Mouse (Mus musculus): ENCODE measurements around the gene Sertad3.

Sertad3 gene

DNA sequence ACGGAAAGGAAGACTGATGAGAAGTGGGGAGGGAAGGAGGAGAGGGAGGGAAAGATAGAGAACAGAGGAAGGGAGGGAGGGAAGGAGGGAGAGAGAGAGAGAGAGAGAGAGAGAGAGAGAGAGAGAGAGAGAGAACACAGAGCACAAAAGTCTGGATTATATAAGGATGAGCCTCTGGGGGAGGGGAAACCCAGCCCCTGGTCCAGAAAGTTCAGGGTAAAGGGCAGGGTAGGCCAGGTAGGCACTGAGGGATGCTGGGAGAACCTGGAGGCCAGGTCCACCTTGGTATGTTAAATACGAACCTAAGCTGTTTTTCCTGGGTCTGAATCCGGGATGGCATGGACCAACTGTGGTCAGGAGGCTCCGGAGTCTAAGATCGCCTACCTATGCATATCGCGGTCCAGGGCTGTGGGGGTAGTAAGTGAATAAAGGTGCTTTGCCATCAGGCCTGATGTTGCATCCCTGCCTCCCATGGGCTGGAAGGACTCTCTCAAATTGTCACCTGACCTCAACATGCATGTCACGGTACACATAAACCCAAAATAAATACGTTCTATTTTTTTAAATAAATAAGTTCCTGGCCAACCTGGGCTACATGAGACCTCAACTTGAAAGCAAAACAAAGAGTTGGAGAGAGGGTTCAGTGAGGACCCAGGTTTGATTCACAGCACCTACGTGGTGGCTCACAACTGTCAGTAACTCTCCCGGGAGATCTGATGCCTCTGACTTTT, 2.0 kb upstream of the Sertad3 start:
- DNase-seq: no peak

DNA sequence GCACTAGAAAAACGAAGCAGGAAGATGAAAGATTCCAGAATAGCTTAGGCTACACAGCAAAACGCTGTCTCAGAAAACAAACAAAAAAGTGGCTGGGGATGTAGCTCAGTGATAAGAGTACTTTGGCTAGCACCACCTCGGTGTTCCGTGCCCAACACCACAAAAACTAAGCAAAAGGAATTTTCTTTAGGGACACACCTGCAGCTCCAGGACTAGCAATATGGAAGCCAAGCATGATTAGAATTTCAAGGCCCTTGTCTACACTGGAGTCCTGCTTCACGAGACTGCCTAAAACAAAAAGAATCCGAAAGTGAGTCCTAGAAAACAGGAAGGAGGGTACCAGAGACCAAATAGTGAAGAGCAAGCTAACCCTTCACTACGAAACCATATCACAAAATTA, 972 bp upstream of the Sertad3 start:
- no peak for DNase-seq

- DNase-seq: no peak
These were observed 394 bp downstream of the Sertad3 start for GRCm38 (mm10) chr7:27473835-27474489.

DNA sequence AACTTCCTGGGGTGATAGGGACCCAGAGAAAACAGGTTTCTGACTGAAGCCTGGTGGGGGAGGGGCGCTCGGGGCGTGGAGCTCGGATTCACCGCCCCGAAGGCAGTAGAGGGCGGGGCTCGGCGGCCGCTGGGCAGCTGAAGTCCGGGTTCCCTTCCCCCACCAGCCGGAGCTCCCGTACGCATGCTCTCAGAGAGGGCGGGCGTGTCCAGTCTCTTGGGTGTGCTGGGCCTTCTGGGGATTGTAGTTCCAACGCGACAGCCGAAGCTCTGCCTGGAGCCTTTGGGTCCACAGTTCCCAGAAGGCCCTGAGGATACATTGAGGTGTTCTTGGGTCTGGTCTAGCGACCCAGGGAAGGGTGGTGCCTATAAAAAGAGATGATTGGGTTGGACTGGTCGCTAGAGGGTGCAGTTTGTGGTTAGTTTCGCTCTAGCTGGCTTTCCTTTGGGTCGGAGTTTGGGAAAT, 954 bp downstream of the Sertad3 start:
- DNase-seq: peak; percentile 99

DNA sequence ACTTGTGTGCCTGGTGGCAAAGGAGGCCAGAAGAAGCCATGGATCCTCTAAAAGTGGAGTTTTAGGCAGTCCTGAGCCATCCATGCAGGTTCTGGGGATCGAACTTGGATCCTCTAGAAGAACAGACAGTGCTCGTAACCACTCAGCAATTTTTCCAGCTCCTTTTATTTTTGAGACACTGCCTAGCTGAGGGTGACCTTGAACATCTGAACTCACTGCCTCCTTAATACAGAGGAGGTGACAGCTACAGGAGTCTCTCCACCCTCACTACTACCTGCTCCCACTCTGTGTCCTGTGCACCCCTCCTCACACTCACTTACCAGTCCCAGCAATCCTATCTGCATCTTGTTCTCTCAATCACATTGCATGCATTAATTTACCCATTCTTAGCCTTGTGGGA, 2.0 kb downstream of the Sertad3 start:
- no peak for DNase-seq

- no peak for DNase-seq
These were observed 2.6 kb downstream of the Sertad3 start for GRCm38 (mm10) chr7:27476098-27476635.

- no peak for DNase-seq
These were observed 5.0 kb downstream of the Sertad3 start for GRCm38 (mm10) chr7:27478561-27478960.

GRCm38 (mm10) chr7:27479750-27480149, 6.2 kb downstream of the Sertad3 start:
- DNase-seq: no peak

GRCm38 (mm10) chr7:27480506-27480905, 6.9 kb downstream of the Sertad3 start:
- no peak for DNase-seq

- DNase-seq: no peak
These were observed 7.5 kb downstream of the Sertad3 start for GRCm38 (mm10) chr7:27480927-27481626.

DNA sequence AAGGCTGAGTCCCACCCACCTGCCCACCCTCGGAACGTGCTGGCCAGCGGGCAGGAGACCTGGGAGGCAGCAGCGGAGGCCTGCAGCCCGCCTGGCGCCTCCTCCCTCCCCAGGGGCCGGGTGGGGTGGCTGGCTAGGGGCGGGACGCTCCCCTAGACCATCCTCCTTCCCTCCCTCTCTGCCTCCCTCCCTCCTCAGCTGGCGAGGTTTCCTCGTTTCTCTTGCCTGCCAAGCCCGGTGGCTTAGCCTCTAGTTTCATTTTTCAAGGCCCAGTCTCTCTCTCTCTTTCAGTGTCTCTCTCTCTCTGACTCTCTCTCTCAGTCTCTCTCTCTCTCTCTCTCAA, 8.0 kb downstream of the Sertad3 start:
- peak; percentile 82 for DNase-seq

DNA sequence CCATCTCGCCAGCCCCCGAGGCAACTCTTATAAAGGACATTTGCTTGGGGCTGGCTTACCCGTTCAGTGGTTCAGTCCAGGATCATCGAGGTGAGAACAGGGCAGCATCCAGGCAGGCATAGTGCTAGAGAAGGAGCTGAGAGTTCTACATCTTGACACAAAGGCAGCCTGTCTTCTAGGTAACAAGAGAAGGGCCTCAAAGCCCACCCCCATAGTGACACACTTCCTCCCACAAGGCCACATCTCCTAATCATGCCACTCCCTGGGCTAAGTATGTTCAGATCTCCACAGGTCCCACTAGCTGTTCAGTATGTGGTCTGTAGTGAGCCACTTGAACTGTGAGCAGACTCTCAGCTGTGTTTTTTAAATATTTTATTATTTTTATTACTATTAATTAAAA, 10.3 kb downstream of the Sertad3 start:
- no peak for DNase-seq

DNA sequence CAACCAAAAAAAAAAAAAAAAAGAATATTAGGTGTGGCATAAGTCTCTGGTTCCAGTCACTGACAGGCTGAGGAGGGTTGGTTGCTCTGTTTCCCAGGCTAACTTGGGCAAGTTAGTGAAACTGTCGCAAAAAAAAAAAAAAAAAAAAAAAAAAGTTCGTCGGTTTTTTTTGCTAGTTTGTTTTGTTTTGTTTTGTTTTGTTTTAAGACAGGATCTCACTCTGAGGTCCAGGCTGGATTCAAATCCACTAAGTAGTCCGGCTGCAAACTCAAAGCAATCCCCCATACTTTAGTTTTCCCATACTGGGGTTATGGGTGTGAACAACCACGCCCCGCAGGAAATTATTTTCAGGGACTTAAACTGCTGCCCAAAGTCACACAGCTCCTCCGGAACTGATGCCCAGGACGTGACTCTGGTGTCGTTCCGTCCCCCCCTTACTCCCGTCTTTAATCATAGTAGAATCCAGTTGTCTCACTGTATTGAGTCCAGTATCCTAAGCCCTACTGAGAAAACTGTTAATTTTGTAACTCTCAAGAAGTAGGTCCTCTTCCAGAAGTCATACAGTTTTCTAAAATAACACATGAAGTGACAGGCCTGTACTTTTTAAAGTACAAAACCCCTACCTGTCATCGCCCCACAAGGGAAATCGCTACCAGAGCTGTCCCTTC, 12.7 kb downstream of the Sertad3 start:
- no peak for DNase-seq

DNA sequence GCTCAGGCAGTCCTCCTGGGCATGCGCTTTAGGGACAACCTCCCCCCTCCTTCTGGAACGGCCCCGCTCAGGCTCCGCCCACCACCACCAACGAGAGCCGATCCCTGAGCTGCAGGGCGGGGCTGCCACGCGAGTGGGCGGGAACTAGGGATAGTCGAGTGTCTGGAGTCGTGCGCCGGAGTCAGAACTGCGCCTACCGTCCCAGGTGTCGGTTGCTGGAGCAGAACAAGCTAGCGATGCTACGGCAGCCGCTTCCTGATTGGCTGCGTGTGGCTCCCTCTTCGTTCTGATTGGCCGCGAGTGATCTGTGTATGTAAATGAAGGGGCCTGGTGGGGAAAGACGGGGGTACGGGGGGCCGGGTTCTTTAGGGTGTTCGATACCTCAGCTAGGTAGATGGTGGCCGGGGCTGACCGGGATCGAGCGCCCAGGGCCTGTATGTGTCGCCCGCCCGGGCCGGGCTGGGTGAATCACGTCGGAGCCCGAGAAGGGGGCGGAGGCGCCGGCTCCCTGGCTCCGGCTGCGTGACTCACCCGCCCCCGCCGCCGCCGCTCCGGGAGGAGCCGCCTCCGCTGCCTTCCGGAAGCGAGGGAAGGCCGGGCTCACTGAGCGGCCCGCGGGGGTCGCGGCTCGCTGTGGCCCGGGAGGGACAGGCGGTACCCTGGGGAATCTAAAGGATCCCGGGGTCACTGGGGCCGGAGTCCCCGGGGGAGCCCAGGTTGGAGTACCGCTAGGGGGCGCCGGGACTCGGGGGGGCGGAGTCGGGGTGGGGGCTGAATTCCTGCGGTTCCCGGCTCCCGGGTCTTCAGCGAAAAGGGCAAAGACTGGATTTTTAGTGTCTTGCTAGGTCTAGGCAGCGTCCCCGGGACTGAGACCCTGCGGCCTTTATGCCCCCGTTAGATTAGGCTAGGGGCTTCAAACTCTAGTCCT, 13.5 kb downstream of the Sertad3 start, which contains the start of gene Sertad1:
TSS of gene Sertad1 (plus strand) at position 141 of the 928 bp plus-strand sequence.
- peak; percentile 100 for DNase-seq

DNA sequence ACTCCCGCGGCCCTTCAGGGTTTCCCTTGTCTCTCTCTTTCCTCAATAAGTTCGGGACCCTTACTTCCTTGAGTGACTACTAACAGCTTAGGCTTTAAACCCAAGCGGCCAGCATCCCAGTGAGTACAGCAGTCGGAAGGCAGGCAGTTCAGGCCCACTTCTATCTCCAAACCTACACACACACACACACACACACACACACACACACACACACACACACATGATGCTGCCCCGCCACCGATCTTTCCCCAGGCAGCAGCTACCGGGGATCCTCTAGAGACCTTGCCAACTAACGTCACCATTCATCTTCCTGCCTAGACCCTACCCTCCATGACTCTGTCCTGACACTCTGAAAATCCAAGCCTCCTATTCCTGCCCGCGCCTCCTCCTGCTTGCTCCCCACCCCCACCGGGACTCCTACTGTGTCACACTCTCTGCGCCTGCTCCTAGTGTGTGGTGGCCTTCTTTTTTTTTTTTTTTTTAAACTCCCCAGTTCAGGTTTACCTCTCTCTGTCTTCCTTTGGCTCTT, 14.2 kb downstream of the Sertad3 start:
- DNase-seq: peak; percentile 71

GRCm38 (mm10) chr7:27489270-27489869, 15.8 kb downstream of the Sertad3 start:
- DNase-seq: no peak

- no peak for DNase-seq
These were observed 16.6 kb downstream of the Sertad3 start for GRCm38 (mm10) chr7:27490227-27490542.

- DNase-seq: peak; percentile 91
These were observed 17.2 kb downstream of the Sertad3 start for GRCm38 (mm10) chr7:27490543-27491329.

DNA sequence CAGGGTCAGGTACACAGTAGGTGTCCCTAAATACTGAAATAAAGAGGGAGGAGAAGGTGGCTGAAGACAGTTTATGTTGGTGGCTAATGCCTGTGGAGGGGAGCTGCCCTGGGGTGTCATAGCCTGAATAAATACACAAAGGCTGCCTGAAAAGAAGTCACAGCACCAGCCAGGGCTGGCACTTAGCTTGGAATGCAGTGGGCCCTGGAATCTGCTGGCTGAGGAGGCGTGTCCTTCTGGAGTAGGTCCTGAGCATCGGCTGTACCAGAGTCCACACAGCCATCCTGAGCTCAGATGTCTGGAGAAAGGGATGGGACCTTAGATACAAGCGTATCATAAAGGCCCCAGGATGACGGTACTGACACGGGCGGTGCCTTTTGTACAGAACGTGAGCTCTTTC, 18.3 kb downstream of the Sertad3 start:
- DNase-seq: no peak

DNA sequence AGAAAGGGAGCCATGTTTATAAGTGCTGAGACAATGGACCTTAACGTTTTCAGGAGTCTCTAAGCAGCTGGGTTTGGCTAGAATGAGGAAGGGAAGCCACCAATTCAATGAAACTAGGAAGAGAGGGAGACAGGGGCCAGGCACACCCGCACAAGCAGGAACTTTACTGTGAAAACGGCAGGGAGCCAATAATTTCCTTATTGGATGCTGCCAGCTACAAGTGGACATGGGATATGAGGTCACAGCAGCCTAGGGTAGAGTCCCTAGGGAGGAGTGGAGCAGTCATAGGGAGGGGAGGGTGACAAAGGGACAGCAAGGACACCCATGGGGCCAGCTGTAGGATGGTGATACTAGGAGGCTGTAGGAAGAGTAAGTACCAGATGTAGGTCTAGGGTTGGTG, 19.5 kb downstream of the Sertad3 start:
- DNase-seq: no peak

DNA sequence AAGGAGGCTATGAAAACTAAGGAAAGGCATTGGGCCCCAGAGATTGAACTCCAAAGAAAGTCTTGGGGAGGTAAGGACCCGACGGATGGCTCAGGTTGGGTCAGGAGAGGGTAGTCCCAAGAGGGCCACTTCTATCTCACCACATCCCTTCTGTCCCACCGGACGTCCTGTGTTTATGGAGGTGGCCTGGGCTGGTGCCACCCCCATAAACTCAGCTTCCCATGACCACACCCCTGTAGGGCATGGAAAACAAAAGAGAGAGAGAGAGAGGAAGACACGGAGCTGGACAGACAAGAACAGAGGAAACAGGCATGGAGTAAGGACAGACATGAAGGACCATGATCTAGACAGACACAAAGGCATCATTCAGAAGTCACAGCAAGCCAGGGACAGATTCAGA, 19.9 kb downstream of the Sertad3 start:
- no peak for DNase-seq

All from layer of hippocampus, adult 9-11 months (tissue).